Mouse (Mus musculus) kidney, embryonic 16.5 days (tissue): Measurements from ENCODE around the gene Scly. TPM values are rescaled to one million over a fixed set of nuclear protein-coding genes. Genes with fewer than 3 reads are reported as not detected.

ENCODE experiments used
- ATAC-seq: fragments of 200-750 bp; cut with Nextera tagmentation; 2 replicates; pipeline ENCODE4 v1.8.0; 2017; ENCODE audit warnings: moderate TSS enrichment; ENCODE audit not compliant: low FRiP score, low TSS enrichment
- H3K27ac ChIP-seq: fragments of 300-500 bp; sonication (generic); 2 replicates; pipeline ENCODE4 v1.5.1; 2014; ENCODE audit warnings: low read length
- H3K27me3 ChIP-seq: fragments of 300-500 bp; sonication (generic); 2 replicates; pipeline ENCODE4 v1.6.1; 2014; ENCODE audit warnings: low read length, control low read depth, mixed read lengths; ENCODE audit not compliant: insufficient read depth
- H3K36me3 ChIP-seq: fragments of 300-500 bp; sonication (generic); 2 replicates; pipeline ENCODE4 v1.6.1; 2014; ENCODE audit warnings: low read length, control low read depth, mixed read lengths; ENCODE audit not compliant: insufficient read depth
- H3K4me1 ChIP-seq: fragments of 300-500 bp; sonication (generic); 2 replicates; pipeline ENCODE4 v1.6.1; 2014; ENCODE audit warnings: low read length, control low read depth, mixed read lengths; ENCODE audit not compliant: insufficient read depth
- H3K4me2 ChIP-seq: fragments of 300-500 bp; sonication (generic); replicated peaks from 2 replicates; pipeline ENCODE4 v1.6.1; 2014; ENCODE audit warnings: low read depth, low read length
- H3K4me3 ChIP-seq: fragments of 300-500 bp; sonication (generic); 2 replicates; pipeline ENCODE4 v1.5.1; 2014; ENCODE audit warnings: mild to moderate bottlenecking, low read length
- H3K9ac ChIP-seq: fragments of 300-500 bp; sonication (generic); replicated peaks from 2 replicates; pipeline ENCODE4 v1.6.1; 2014; ENCODE audit warnings: low read length
- H3K9me3 ChIP-seq: fragments of 300-500 bp; sonication (generic); 2 replicates; pipeline ENCODE4 v1.6.1; 2016; ENCODE audit warnings: low read length, control low read depth
- WGBS: fragments of 180-500 bp; shearing (Covaris S2); extraction: QIAGEN DNeasy Blood & Tissue Kit; methylation state at CpG from one replicate; pipeline ENCODE4 v1.1.7; 2014; 5-methylcytosine and 5-hydroxymethylcytosine counted together
- polyA plus RNA-seq: library from polyadenylated mRNA; unstranded; fragments of >200 nt; fragmentation: Nextera tagmentation; extraction: Ambion mirVana; gene quantifications from 2 replicates; pipeline ENCODE4 v1.2.1, GENCODE M21; 2015

The Scly gene
- polyA plus RNA-seq, 1 experiment from 2014 or later, result 29.7 TPM

GRCm38 (mm10) chr1:91352277-91352676, 54.1 kb downstream of the Scly start:
- Histone ChIP-seq H3K4me3 (no peak overlapping the region), H3K36me3 (no peaks in the 10 kb centered on the region), H3K27ac (no peak overlapping the region), H3K4me1 (no peaks in the 10 kb centered on the region), H3K9ac (no peak overlapping the region), H3K9me3 (no peaks in the 10 kb centered on the region), H3K4me2 (no peak overlapping the region), H3K27me3 (no peaks in the 10 kb centered on the region)
- no peak for ATAC-seq
- 84% methylated on average over 2 of the region's 2 CpGs for WGBS

GRCm38 (mm10) chr1:91356105-91356504, 58.0 kb downstream of the Scly start:
- Histone ChIP-seq H3K27me3 (no peaks in the 10 kb centered on the region), H3K4me3 (no peak overlapping the region), H3K36me3 (no peaks in the 10 kb centered on the region), H3K27ac (no peak overlapping the region), H3K4me1 (no peaks in the 10 kb centered on the region), H3K4me2 (no peak overlapping the region), H3K9me3 (no peaks in the 10 kb centered on the region), H3K9ac (no peak overlapping the region)
- no peak for ATAC-seq
- 83% methylated on average over 11 of the region's 11 CpGs for WGBS

GRCm38 (mm10) chr1:91362113-91362512, 64.0 kb downstream of the Scly start:
- WGBS, result 80% methylated on average over 5 of the region's 5 CpGs
- Histone ChIP-seq H3K4me3 (no peak overlapping the region), H3K27me3 (peaks cover 3% of the 10 kb centered on the region; the same call in 1 of the 2 replicates), H3K36me3 (no peaks in the 10 kb centered on the region), H3K27ac (no peak overlapping the region), H3K4me1 (peaks cover 16% of the 10 kb centered on the region), H3K4me2 (no peak overlapping the region), H3K9me3 (peaks cover 9% of the 10 kb centered on the region; the same call in 1 of the 2 replicates), H3K9ac (no peak overlapping the region)
- ATAC-seq, result no peak

- no peak overlapping the region for H3K27ac ChIP-seq
- peaks cover 3% of the 10 kb centered on the region; the same call in 1 of the 2 replicates for H3K27me3 ChIP-seq
- H3K4me2 ChIP-seq, result no peak overlapping the region
- H3K4me3 ChIP-seq, result no peak overlapping the region
- H3K36me3 ChIP-seq, result no peaks in the 10 kb centered on the region
- no peak overlapping the region for H3K9ac ChIP-seq
- H3K4me1 ChIP-seq, result peaks cover 16% of the 10 kb centered on the region
- ATAC-seq, result no peak
- 72% methylated on average over 16 of the region's 16 CpGs for WGBS
- H3K9me3 ChIP-seq, result peaks cover 9% of the 10 kb centered on the region; the same call in 1 of the 2 replicates
Measured at GRCm38 (mm10) chr1:91364822-91365644, 66.9 kb downstream of the Scly start.

GRCm38 (mm10) chr1:91365816-91366214, 67.7 kb downstream of the Scly start:
- Histone ChIP-seq H3K27ac (no peak overlapping the region), H3K9ac (peak overlapping the region; percentile 77; the same call in 1 of the 2 replicates), H3K4me1 (peaks cover 16% of the 10 kb centered on the region), H3K9me3 (peaks cover 9% of the 10 kb centered on the region; the same call in 1 of the 2 replicates), H3K4me3 (peak overlapping the region; percentile 42), H3K4me2 (peak overlapping the region; percentile 88), H3K36me3 (peaks cover 6% of the 10 kb centered on the region; the same call in 1 of the 2 replicates), H3K27me3 (peaks cover 3% of the 10 kb centered on the region; the same call in 1 of the 2 replicates)
- 22% methylated on average over 8 of the region's 8 CpGs for WGBS
- ATAC-seq, result 0 out of 2 replicates have a peak, but pooled peaks have one; percentile 16

- Histone ChIP-seq H3K9me3 (peaks cover 9% of the 10 kb centered on the region; the same call in 1 of the 2 replicates), H3K27me3 (peaks cover 3% of the 10 kb centered on the region; the same call in 1 of the 2 replicates), H3K4me1 (peaks cover 16% of the 10 kb centered on the region), H3K36me3 (peaks cover 11% of the 10 kb centered on the region; the same call in 1 of the 2 replicates), H3K9ac (peak within 1 kb of the TSS; percentile 77), H3K4me2 (peak within 1 kb of the TSS; percentile 88), H3K4me3 (peak within 1 kb of the TSS; percentile 42), H3K27ac (no peak within 1 kb of the TSS)
- under 1% methylated on average over 68 of the region's 68 CpGs for WGBS
- peak; percentile 58 for ATAC-seq
Measured at GRCm38 (mm10) chr1:91366215-91367108, 68.3 kb downstream of the Scly start, which contains the start of gene Erfe. Gene Erfe, plus strand, starts transcription at chr1:91366430.

- ATAC-seq, result no peak
- Histone ChIP-seq H3K4me2 (0 out of 2 replicates have a peak overlapping the region, but pooled peaks have one; percentile 88), H3K36me3 (peaks cover 19% of the 10 kb centered on the region), H3K27ac (no peak overlapping the region), H3K4me1 (peaks cover 16% of the 10 kb centered on the region), H3K9me3 (peaks cover 9% of the 10 kb centered on the region; the same call in 1 of the 2 replicates), H3K27me3 (peaks cover 3% of the 10 kb centered on the region; the same call in 1 of the 2 replicates), H3K4me3 (no peak overlapping the region), H3K9ac (no peak overlapping the region)
- WGBS, result 93% methylated on average over 3 of the region's 3 CpGs
Measured at GRCm38 (mm10) chr1:91367295-91367694, 69.2 kb downstream of the Scly start.

- no peak overlapping the region for H3K4me2 ChIP-seq
- peaks cover 3% of the 10 kb centered on the region; the same call in 1 of the 2 replicates for H3K27me3 ChIP-seq
- H3K4me3 ChIP-seq, result no peak overlapping the region
- H3K36me3 ChIP-seq, result peaks cover 39% of the 10 kb centered on the region
- ATAC-seq, result no peak
- H3K4me1 ChIP-seq, result peaks cover 16% of the 10 kb centered on the region
- H3K9ac ChIP-seq, result no peak overlapping the region
- peaks cover 2% of the 10 kb centered on the region; the same call in 1 of the 2 replicates for H3K9me3 ChIP-seq
- H3K27ac ChIP-seq, result no peak overlapping the region
- 61% methylated on average over 4 of the region's 4 CpGs for WGBS
Measured at GRCm38 (mm10) chr1:91369408-91369807, 71.3 kb downstream of the Scly start.

GRCm38 (mm10) chr1:91370055-91370454, 71.9 kb downstream of the Scly start:
- whole genome bisulfite sequencing, result 85% methylated on average over 23 of the region's 23 CpGs
- H3K4me2 ChIP-seq, result no peak overlapping the region
- peaks cover 3% of the 10 kb centered on the region; the same call in 1 of the 2 replicates for H3K27me3 ChIP-seq
- no peaks in the 10 kb centered on the region for H3K9me3 ChIP-seq
- no peak overlapping the region for H3K4me3 ChIP-seq
- peaks cover 46% of the 10 kb centered on the region for H3K36me3 ChIP-seq
- peaks cover 16% of the 10 kb centered on the region for H3K4me1 ChIP-seq
- ATAC-seq, result no peak
- no peak overlapping the region for H3K27ac ChIP-seq
- no peak overlapping the region for H3K9ac ChIP-seq
